Mouse (Mus musculus): Measurements from ENCODE around the gene Hoxc12. TPM values are rescaled to one million over a fixed set of nuclear protein-coding genes. Genes with fewer than 3 reads are reported as not detected.

Gene Hoxc12
- polyA plus RNA-seq, 1 experiment from 2014 or later: not detected

GRCm38 (mm10) chr15:102978615-102979515 lies 42.3 kb downstream of the Hoxc12 start:
- peaks cover 100% of the 10 kb centered on the region for H3K27me3 ChIP-seq (ENCODE audit: control insufficient read depth, insufficient read depth, low read length)
- no peaks in the 10 kb centered on the region for H3K4me1 ChIP-seq (replicated peaks; ENCODE audit: control insufficient read depth, insufficient read depth, low read length)
- DNase-seq (ENCODE audit: low spot score) (no peak), ATAC-seq (ENCODE audit: low FRiP score) (no peak)
- H3K9ac ChIP-seq: no peak overlapping the region
- WGBS: under 1% methylated on average over 13 of the region's 13 CpGs
- H3K4me2 ChIP-seq (replicated peaks): no peak overlapping the region
- H3K27ac ChIP-seq: no peak overlapping the region
- H3K9me3 ChIP-seq (ENCODE audit: control insufficient read depth, low read length): no peaks in the 10 kb centered on the region
- H3K36me3 ChIP-seq (replicated peaks; ENCODE audit: control insufficient read depth, insufficient read depth): no peaks in the 10 kb centered on the region
- no peak overlapping the region for H3K4me3 ChIP-seq (replicated peaks; ENCODE audit: low read length)

GRCm38 (mm10) chr15:102979936-102980335 lies 43.4 kb downstream of the Hoxc12 start:
- no peaks in the 10 kb centered on the region for H3K4me1 ChIP-seq (replicated peaks; ENCODE audit: control insufficient read depth, insufficient read depth, low read length)
- H3K9ac ChIP-seq: no peak overlapping the region
- H3K4me3 ChIP-seq (replicated peaks; ENCODE audit: low read length): no peak overlapping the region
- H3K27me3 ChIP-seq (ENCODE audit: control insufficient read depth, insufficient read depth, low read length): peaks cover 100% of the 10 kb centered on the region
- H3K4me2 ChIP-seq (replicated peaks): no peak overlapping the region
- 0% methylated on average over 1 of the region's 1 CpGs for WGBS
- H3K27ac ChIP-seq: no peak overlapping the region
- no peaks in the 10 kb centered on the region for H3K36me3 ChIP-seq (replicated peaks; ENCODE audit: control insufficient read depth, insufficient read depth)
- no peaks in the 10 kb centered on the region for H3K9me3 ChIP-seq (ENCODE audit: control insufficient read depth, low read length)
- ATAC-seq (ENCODE audit: low FRiP score): no peak
- DNase-seq (ENCODE audit: low spot score): no peak

GRCm38 (mm10) chr15:102980352-102980751 lies 43.8 kb downstream of the Hoxc12 start:
- Histone ChIP-seq H3K9ac (no peak overlapping the region), H3K36me3 (replicated peaks; ENCODE audit: control insufficient read depth, insufficient read depth) (no peaks in the 10 kb centered on the region), H3K9me3 (ENCODE audit: control insufficient read depth, low read length) (no peaks in the 10 kb centered on the region), H3K4me2 (replicated peaks) (no peak overlapping the region), H3K27me3 (ENCODE audit: control insufficient read depth, insufficient read depth, low read length) (peaks cover 100% of the 10 kb centered on the region), H3K4me1 (replicated peaks; ENCODE audit: control insufficient read depth, insufficient read depth, low read length) (no peaks in the 10 kb centered on the region), H3K4me3 (replicated peaks; ENCODE audit: low read length) (no peak overlapping the region), H3K27ac (no peak overlapping the region)
- ATAC-seq (ENCODE audit: low FRiP score) (no peak), DNase-seq (ENCODE audit: low spot score) (no peak)
- 5% methylated on average over 11 of the region's 11 CpGs for WGBS

GRCm38 (mm10) chr15:102980912-102981311 lies 44.4 kb downstream of the Hoxc12 start:
- Histone ChIP-seq H3K27me3 (ENCODE audit: control insufficient read depth, insufficient read depth, low read length) (peaks cover 100% of the 10 kb centered on the region), H3K9ac (no peak overlapping the region), H3K4me1 (replicated peaks; ENCODE audit: control insufficient read depth, insufficient read depth, low read length) (no peaks in the 10 kb centered on the region), H3K36me3 (replicated peaks; ENCODE audit: control insufficient read depth, insufficient read depth) (no peaks in the 10 kb centered on the region), H3K4me2 (replicated peaks) (peak overlapping the region; percentile 26; the same call in 1 of the 2 replicates), H3K4me3 (replicated peaks; ENCODE audit: low read length) (peak overlapping the region; percentile 6; the same call in 1 of the 2 replicates), H3K27ac (no peak overlapping the region), H3K9me3 (ENCODE audit: control insufficient read depth, low read length) (no peaks in the 10 kb centered on the region)
- no peak for ATAC-seq (ENCODE audit: low FRiP score)
- no peak for DNase-seq (ENCODE audit: low spot score)
- WGBS: under 1% methylated on average over 14 of the region's 14 CpGs

- DNase-seq (ENCODE audit: low spot score) (no peak), ATAC-seq (ENCODE audit: low FRiP score) (no peak)
- Histone ChIP-seq H3K9ac (no peak overlapping the region), H3K36me3 (replicated peaks; ENCODE audit: control insufficient read depth, insufficient read depth) (no peaks in the 10 kb centered on the region), H3K4me1 (replicated peaks; ENCODE audit: control insufficient read depth, insufficient read depth, low read length) (no peaks in the 10 kb centered on the region), H3K4me2 (replicated peaks) (peak overlapping the region; percentile 26), H3K4me3 (replicated peaks; ENCODE audit: low read length) (peak overlapping the region; percentile 6), H3K27ac (no peak overlapping the region), H3K9me3 (ENCODE audit: control insufficient read depth, low read length) (no peaks in the 10 kb centered on the region), H3K27me3 (ENCODE audit: control insufficient read depth, insufficient read depth, low read length) (peaks cover 100% of the 10 kb centered on the region)
- WGBS: under 1% methylated on average over 86 of the region's 88 CpGs
Observed at GRCm38 (mm10) chr15:102981379-102982288, 45.1 kb downstream of the Hoxc12 start.

GRCm38 (mm10) chr15:102983716-102984115 lies 47.2 kb downstream of the Hoxc12 start:
- no peaks in the 10 kb centered on the region for H3K36me3 ChIP-seq (replicated peaks; ENCODE audit: control insufficient read depth, insufficient read depth)
- no peaks in the 10 kb centered on the region for H3K4me1 ChIP-seq (replicated peaks; ENCODE audit: control insufficient read depth, insufficient read depth, low read length)
- WGBS: 3% methylated on average over 12 of the region's 12 CpGs
- no peaks in the 10 kb centered on the region for H3K9me3 ChIP-seq (ENCODE audit: control insufficient read depth, low read length)
- no peak overlapping the region for H3K27ac ChIP-seq
- H3K27me3 ChIP-seq (ENCODE audit: control insufficient read depth, insufficient read depth, low read length): peaks cover 100% of the 10 kb centered on the region
- H3K4me2 ChIP-seq (replicated peaks): no peak overlapping the region
- H3K9ac ChIP-seq: no peak overlapping the region
- no peak overlapping the region for H3K4me3 ChIP-seq (replicated peaks; ENCODE audit: low read length)
- ATAC-seq (ENCODE audit: low FRiP score): no peak
- no peak for DNase-seq (ENCODE audit: low spot score)

- WGBS: 1% methylated on average over 10 of the region's 10 CpGs
- H3K27ac ChIP-seq: no peak overlapping the region
- no peak overlapping the region for H3K9ac ChIP-seq
- no peaks in the 10 kb centered on the region for H3K36me3 ChIP-seq (replicated peaks; ENCODE audit: control insufficient read depth, insufficient read depth)
- no peak overlapping the region for H3K4me3 ChIP-seq (replicated peaks; ENCODE audit: low read length)
- no peak for ATAC-seq (ENCODE audit: low FRiP score)
- DNase-seq (ENCODE audit: low spot score): no peak
- H3K27me3 ChIP-seq (ENCODE audit: control insufficient read depth, insufficient read depth, low read length): peaks cover 100% of the 10 kb centered on the region
- H3K4me2 ChIP-seq (replicated peaks): no peak overlapping the region
- no peaks in the 10 kb centered on the region for H3K9me3 ChIP-seq (ENCODE audit: control insufficient read depth, low read length)
- H3K4me1 ChIP-seq (replicated peaks; ENCODE audit: control insufficient read depth, insufficient read depth, low read length): no peaks in the 10 kb centered on the region
Observed at GRCm38 (mm10) chr15:102984521-102984920, 48.0 kb downstream of the Hoxc12 start.

GRCm38 (mm10) chr15:102984925-102985324 lies 48.4 kb downstream of the Hoxc12 start:
- no peak for ATAC-seq (ENCODE audit: low FRiP score)
- H3K27me3 ChIP-seq (ENCODE audit: control insufficient read depth, insufficient read depth, low read length): peaks cover 100% of the 10 kb centered on the region
- H3K4me2 ChIP-seq (replicated peaks): no peak overlapping the region
- H3K4me3 ChIP-seq (replicated peaks; ENCODE audit: low read length): no peak overlapping the region
- H3K36me3 ChIP-seq (replicated peaks; ENCODE audit: control insufficient read depth, insufficient read depth): no peaks in the 10 kb centered on the region
- no peak overlapping the region for H3K27ac ChIP-seq
- no peak overlapping the region for H3K9ac ChIP-seq
- H3K4me1 ChIP-seq (replicated peaks; ENCODE audit: control insufficient read depth, insufficient read depth, low read length): no peaks in the 10 kb centered on the region
- no peak for DNase-seq (ENCODE audit: low spot score)
- WGBS: 2% methylated on average over 3 of the region's 3 CpGs
- no peaks in the 10 kb centered on the region for H3K9me3 ChIP-seq (ENCODE audit: control insufficient read depth, low read length)

Data from hindbrain, embryonic 14.5 days (tissue).